Mouse (Mus musculus): Measurements from ENCODE around the gene Neurog3. TPM values are rescaled to one million over a fixed set of nuclear protein-coding genes. Genes with fewer than 3 reads are reported as not detected.

The Neurog3 gene
- polyA plus RNA-seq, 1 experiment = not detected

- no peak for DNase-seq (ENCODE audit: low spot score)
These were observed 4.3 kb downstream of the Neurog3 start for GRCm38 (mm10) chr10:62137150-62137549.

- no peak for DNase-seq (ENCODE audit: low spot score)
These were observed 5.2 kb downstream of the Neurog3 start for GRCm38 (mm10) chr10:62138040-62138439.

- no peak for DNase-seq (ENCODE audit: low spot score)
These were observed 10.9 kb downstream of the Neurog3 start, which contains the start of gene Fam241b for GRCm38 (mm10) chr10:62143820-62144219. TSS of gene Fam241b (minus strand) at chr10:62143920.

- no peak for DNase-seq (ENCODE audit: low spot score)
These were observed 13.1 kb downstream of the Neurog3 start for GRCm38 (mm10) chr10:62145957-62146356.

GRCm38 (mm10) chr10:62147466-62148248, 14.8 kb downstream of the Neurog3 start:
- DNase-seq (ENCODE audit: low spot score) = no peak

- no peak for DNase-seq (ENCODE audit: low spot score)
These were observed 17.0 kb downstream of the Neurog3 start for GRCm38 (mm10) chr10:62149929-62150328.

- DNase-seq (ENCODE audit: low spot score) = no peak
These were observed 29.5 kb downstream of the Neurog3 start for GRCm38 (mm10) chr10:62162410-62162809.

- DNase-seq (ENCODE audit: low spot score) = no peak
These were observed 40.1 kb downstream of the Neurog3 start for GRCm38 (mm10) chr10:62172841-62173553.

- DNase-seq (ENCODE audit: low spot score) = no peak
These were observed 41.1 kb downstream of the Neurog3 start for GRCm38 (mm10) chr10:62173941-62174448.

- DNase-seq (ENCODE audit: low spot score) = no peak
These were observed 41.8 kb downstream of the Neurog3 start for GRCm38 (mm10) chr10:62174533-62175313.

- no peak for DNase-seq (ENCODE audit: low spot score)
These were observed 47.1 kb downstream of the Neurog3 start for GRCm38 (mm10) chr10:62179944-62180343.

GRCm38 (mm10) chr10:62181701-62182100, 48.8 kb downstream of the Neurog3 start:
- no peak for DNase-seq (ENCODE audit: low spot score)

GRCm38 (mm10) chr10:62182471-62183014, 49.7 kb downstream of the Neurog3 start:
- DNase-seq (ENCODE audit: low spot score) = no peak

GRCm38 (mm10) chr10:62183053-62183452, 50.2 kb downstream of the Neurog3 start:
- DNase-seq (ENCODE audit: low spot score) = peak; percentile 86

Other genes with a start within 250 kb of the Neurog3 start
- 0.40 and 0.52 TPM in 2 replicates for gene Col13a1, start 154.0 kb upstream of the Neurog3 start, polyA plus RNA-seq (2012; rRNA removed)
- 14.7 and 17.9 TPM in 2 replicates for gene Fam241b, start 10.8 kb downstream of the Neurog3 start, polyA plus RNA-seq (2012; rRNA removed)
- 37.2 and 41.5 TPM in 2 replicates for gene Tspan15, start 98.2 kb downstream of the Neurog3 start, polyA plus RNA-seq (2012; rRNA removed)
- 4.2 and 10.7 TPM in 2 replicates for gene Tacr2, start 119.3 kb downstream of the Neurog3 start, polyA plus RNA-seq (2012; rRNA removed)
- gene Hk1, start 246.8 kb downstream of the Neurog3 start, polyA plus RNA-seq (2012; rRNA removed) = 53.9 and 83.8 TPM in 2 replicates